Mouse (Mus musculus) limb, embryonic 12.5 days (tissue): ENCODE results near the gene Lsg1. TPM values are rescaled to one million over a fixed set of nuclear protein-coding genes. Genes with fewer than 3 reads are reported as not detected.

Experiments
- ATAC-seq: fragments of 200-750 bp; cut with Nextera tagmentation; 2 replicates; pipeline ENCODE4 v1.8.0; 2017; ENCODE audit warnings: low read depth, moderate TSS enrichment; ENCODE audit not compliant: insufficient number of reproducible peaks, insufficient read depth, low FRiP score, low TSS enrichment
- H3K27ac ChIP-seq: fragments of 300-500 bp; sonication (generic); 2 replicates; pipeline ENCODE4 v1.5.1; 2016; ENCODE audit warnings: mild to moderate bottlenecking, moderate library complexity
- H3K27me3 ChIP-seq: fragments of 300-500 bp; sonication (generic); 2 replicates; pipeline ENCODE4 v1.6.1; 2016; ENCODE audit warnings: mild to moderate bottlenecking, moderate library complexity
- H3K36me3 ChIP-seq: fragments of 300-500 bp; sonication (generic); 2 replicates; pipeline ENCODE4 v1.6.1; 2016; ENCODE audit warnings: mild to moderate bottlenecking, moderate library complexity
- H3K4me1 ChIP-seq: fragments of 300-500 bp; sonication (generic); replicated peaks from 2 replicates; pipeline ENCODE4 v1.6.1; 2016
- H3K4me2 ChIP-seq: fragments of 300-500 bp; sonication (generic); 2 replicates; pipeline ENCODE4 v1.6.1; 2016; ENCODE audit warnings: mild to moderate bottlenecking, moderate library complexity
- H3K4me3 ChIP-seq: fragments of 300-500 bp; sonication (generic); replicated peaks from 2 replicates; pipeline ENCODE4 v1.5.1; 2016; ENCODE audit warnings: mild to moderate bottlenecking
- H3K9ac ChIP-seq: fragments of 300-500 bp; sonication (generic); replicated peaks from 2 replicates; pipeline ENCODE4 v1.6.1; 2016; ENCODE audit warnings: mild to moderate bottlenecking, moderate library complexity
- H3K9me3 ChIP-seq: fragments of 300-500 bp; sonication (generic); 2 replicates; pipeline ENCODE4 v1.6.1; 2016; ENCODE audit warnings: mild to moderate bottlenecking, moderate library complexity
- WGBS: fragments of 180-500 bp; shearing (Covaris S2); methylation state at CpG from one replicate; pipeline ENCODE4 v1.1.7; 2016; 5-methylcytosine and 5-hydroxymethylcytosine counted together
- polyA plus RNA-seq: library from polyadenylated mRNA; unstranded; fragments of >200 nt; fragmentation: Nextera tagmentation; extraction: Ambion mirVana; gene quantifications from 2 replicates; pipeline ENCODE4 v1.2.1, GENCODE M21; 2016

Gene Lsg1
- polyA plus RNA-seq, 1 experiment from 2014 or later, result 82.8 TPM

GRCm38 (mm10) chr16:30549966-30550747, 37.2 kb downstream of the Lsg1 start:
- under 1% methylated on average over 63 of the region's 63 CpGs for WGBS
- peaks cover 16% of the 10 kb centered on the region for H3K36me3 ChIP-seq
- 0 out of 2 replicates have a peak overlapping the region, but pooled peaks have one; percentile 64 for H3K27ac ChIP-seq
- ATAC-seq, result peak; percentile 88
- peak overlapping the region; percentile 72 for H3K4me3 ChIP-seq
- H3K9ac ChIP-seq, result peak overlapping the region; percentile 91
- 0 out of 2 replicates have a peak, but pooled peaks cover 7% of the 10 kb centered on the region for H3K27me3 ChIP-seq
- peak overlapping the region; percentile 65 for H3K4me2 ChIP-seq
- H3K9me3 ChIP-seq, result peaks cover 16% of the 10 kb centered on the region
- H3K4me1 ChIP-seq, result peaks cover 17% of the 10 kb centered on the region

GRCm38 (mm10) chr16:30549516-30549915, 37.9 kb downstream of the Lsg1 start:
- WGBS, result 83% methylated on average over 7 of the region's 7 CpGs
- H3K27me3 ChIP-seq, result 0 out of 2 replicates have a peak, but pooled peaks cover 7% of the 10 kb centered on the region
- H3K4me2 ChIP-seq, result peak overlapping the region; percentile 65
- no peak for ATAC-seq
- peak overlapping the region; percentile 72 for H3K4me3 ChIP-seq
- peaks cover 10% of the 10 kb centered on the region for H3K9me3 ChIP-seq
- H3K9ac ChIP-seq, result no peak overlapping the region
- peaks cover 17% of the 10 kb centered on the region for H3K4me1 ChIP-seq
- peaks cover 20% of the 10 kb centered on the region for H3K36me3 ChIP-seq
- H3K27ac ChIP-seq, result no peak overlapping the region

- Histone ChIP-seq H3K4me2 (no peak overlapping the region), H3K36me3 (peaks cover 28% of the 10 kb centered on the region), H3K9ac (no peak overlapping the region), H3K27me3 (0 out of 2 replicates have a peak, but pooled peaks cover 7% of the 10 kb centered on the region), H3K9me3 (peaks cover 6% of the 10 kb centered on the region; the same call in 1 of the 2 replicates), H3K4me3 (no peak overlapping the region), H3K27ac (no peak overlapping the region), H3K4me1 (peaks cover 17% of the 10 kb centered on the region)
- ATAC-seq, result no peak
- WGBS, result 81% methylated on average over 5 of the region's 5 CpGs
These were observed 39.1 kb downstream of the Lsg1 start for GRCm38 (mm10) chr16:30548291-30548690.

- H3K36me3 ChIP-seq, result peaks cover 38% of the 10 kb centered on the region
- peaks cover 14% of the 10 kb centered on the region for H3K4me1 ChIP-seq
- 81% methylated on average over 4 of the region's 4 CpGs for WGBS
- no peak for ATAC-seq
- no peak overlapping the region for H3K4me2 ChIP-seq
- H3K9me3 ChIP-seq, result peaks cover 6% of the 10 kb centered on the region; the same call in 1 of the 2 replicates
- H3K9ac ChIP-seq, result no peak overlapping the region
- no peak overlapping the region for H3K27ac ChIP-seq
- H3K27me3 ChIP-seq, result 0 out of 2 replicates have a peak, but pooled peaks cover 7% of the 10 kb centered on the region
- no peak overlapping the region for H3K4me3 ChIP-seq
These were observed 42.7 kb downstream of the Lsg1 start for GRCm38 (mm10) chr16:30544693-30545092.

GRCm38 (mm10) chr16:30543386-30543785, 44.0 kb downstream of the Lsg1 start:
- Histone ChIP-seq H3K4me1 (0 out of 2 replicates have a peak, but pooled peaks cover 7% of the 10 kb centered on the region), H3K4me3 (no peak overlapping the region)
- 89% methylated on average over 9 of the region's 9 CpGs for WGBS

GRCm38 (mm10) chr16:30542826-30543225, 44.6 kb downstream of the Lsg1 start:
- Histone ChIP-seq H3K4me1 (0 out of 2 replicates have a peak, but pooled peaks cover 7% of the 10 kb centered on the region), H3K9me3 (peaks cover 6% of the 10 kb centered on the region; the same call in 1 of the 2 replicates), H3K36me3 (peaks cover 38% of the 10 kb centered on the region), H3K9ac (no peak overlapping the region), H3K27me3 (no peaks in the 10 kb centered on the region), H3K4me3 (no peak overlapping the region), H3K27ac (no peak overlapping the region), H3K4me2 (no peak overlapping the region)
- ATAC-seq, result no peak
- 78% methylated on average over 6 of the region's 6 CpGs for WGBS

More at GRCm38 (mm10) chr16:30543386-30543785, 44.0 kb downstream of the Lsg1 start:
- peaks cover 38% of the 10 kb centered on the region for H3K36me3 ChIP-seq
- peaks cover 6% of the 10 kb centered on the region; the same call in 1 of the 2 replicates for H3K9me3 ChIP-seq
- no peak overlapping the region for H3K4me2 ChIP-seq
- no peak overlapping the region for H3K9ac ChIP-seq
- ATAC-seq, result no peak
- H3K27ac ChIP-seq, result no peak overlapping the region
- H3K27me3 ChIP-seq, result no peaks in the 10 kb centered on the region

- Histone ChIP-seq H3K36me3 (peaks cover 26% of the 10 kb centered on the region), H3K27me3 (no peaks in the 10 kb centered on the region), H3K4me3 (peak overlapping the region; percentile 22), H3K9me3 (no peaks in the 10 kb centered on the region), H3K27ac (no peak overlapping the region), H3K4me1 (0 out of 2 replicates have a peak, but pooled peaks cover 7% of the 10 kb centered on the region), H3K9ac (0 out of 2 replicates have a peak overlapping the region, but pooled peaks have one; percentile 37), H3K4me2 (peak overlapping the region; percentile 42)
- 53% methylated on average over 20 of the region's 20 CpGs for WGBS
- ATAC-seq, result no peak
These were observed 47.0 kb downstream of the Lsg1 start for GRCm38 (mm10) chr16:30540107-30541001.

- H3K4me1 ChIP-seq, result 0 out of 2 replicates have a peak, but pooled peaks cover 7% of the 10 kb centered on the region
- peaks cover 17% of the 10 kb centered on the region for H3K36me3 ChIP-seq
- H3K9ac ChIP-seq, result no peak overlapping the region
- H3K4me3 ChIP-seq, result no peak overlapping the region
- no peak overlapping the region for H3K4me2 ChIP-seq
- WGBS, result 27% methylated on average over 10 of the region's 10 CpGs
- peak overlapping the region; percentile 12; the same call in 1 of the 2 replicates for H3K27ac ChIP-seq
- H3K27me3 ChIP-seq, result no peaks in the 10 kb centered on the region
- ATAC-seq, result no peak
- H3K9me3 ChIP-seq, result no peaks in the 10 kb centered on the region
These were observed 48.0 kb downstream of the Lsg1 start for GRCm38 (mm10) chr16:30539433-30539832.

GRCm38 (mm10) chr16:30535075-30535474, 52.3 kb downstream of the Lsg1 start:
- Histone ChIP-seq H3K9me3 (no peaks in the 10 kb centered on the region), H3K4me2 (no peak overlapping the region), H3K27ac (no peak overlapping the region), H3K4me3 (no peak overlapping the region), H3K36me3 (0 out of 2 replicates have a peak, but pooled peaks cover 5% of the 10 kb centered on the region), H3K4me1 (0 out of 2 replicates have a peak, but pooled peaks cover 1% of the 10 kb centered on the region), H3K27me3 (no peaks in the 10 kb centered on the region), H3K9ac (no peak overlapping the region)
- 92% methylated on average over 1 of the region's 1 CpGs for WGBS
- no peak for ATAC-seq

GRCm38 (mm10) chr16:30533592-30533991, 53.8 kb downstream of the Lsg1 start:
- 49% methylated on average over 4 of the region's 4 CpGs for WGBS
- Histone ChIP-seq H3K4me1 (no peaks in the 10 kb centered on the region), H3K27me3 (no peaks in the 10 kb centered on the region), H3K4me3 (no peak overlapping the region), H3K4me2 (no peak overlapping the region), H3K9ac (no peak overlapping the region), H3K36me3 (peaks cover 16% of the 10 kb centered on the region), H3K9me3 (no peaks in the 10 kb centered on the region), H3K27ac (no peak overlapping the region)
- no peak for ATAC-seq
